Mouse (Mus musculus) urinary bladder, adult 18-20 months (tissue): Measurements from ENCODE around the gene Tax1bp1.
"Not testable (repeated sequence)": the region's sequence is repeated elsewhere in the genome, so short reads cannot be mapped to it uniquely, and the experiment has no call there.

Experiments used
- DNase-seq, 2 experiments: peaks; one replicate each; pipeline ENCODE4 v3.0.0; 2022; ENCODE audit warnings: low spot score in 2 of 2, mixed read lengths in 2 of 2

Tax1bp1 gene

DNA sequence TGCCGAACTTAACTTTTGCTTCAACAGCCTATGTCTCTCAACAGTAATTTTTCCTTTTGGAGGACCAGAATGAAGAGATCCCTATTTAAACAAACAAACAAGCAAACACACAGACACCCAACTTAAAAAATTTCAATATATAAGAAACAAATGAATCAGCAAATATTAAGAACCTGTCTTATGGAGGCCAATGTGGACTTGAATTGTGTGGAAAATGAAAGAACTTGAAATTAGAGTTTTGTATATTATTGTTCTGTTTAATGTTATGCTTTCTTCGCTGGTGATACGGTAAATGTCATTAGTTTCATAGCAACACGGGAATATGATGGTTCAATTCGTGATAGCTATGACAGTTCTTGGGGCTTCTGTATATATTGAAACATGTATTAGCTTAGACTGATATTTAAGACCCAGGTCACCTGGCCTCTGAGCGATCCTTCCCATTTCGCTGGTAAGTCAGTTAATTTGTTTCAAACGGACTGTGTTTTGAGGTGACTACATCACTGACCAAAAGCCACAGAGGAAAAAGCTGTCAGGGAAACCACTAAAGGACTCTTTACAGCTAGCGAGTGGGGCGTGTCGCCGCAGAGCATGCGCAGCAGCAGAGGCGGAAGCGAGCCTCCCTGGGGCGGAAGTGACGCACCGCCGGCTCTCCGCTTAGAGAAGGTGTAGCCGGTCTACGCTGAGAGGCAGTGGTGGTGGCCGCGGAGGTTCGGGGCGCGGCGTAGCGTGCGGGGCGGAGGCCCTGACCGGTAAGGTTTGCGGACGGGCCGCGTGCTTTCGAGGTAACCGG is at the start of gene Tax1bp1:
Tax1bp1 (plus strand) TSS at position 626 of the 793 bp plus-strand sequence.
- DNase-seq, result peak in 1 of 2 experiments; percentile 88

DNA sequence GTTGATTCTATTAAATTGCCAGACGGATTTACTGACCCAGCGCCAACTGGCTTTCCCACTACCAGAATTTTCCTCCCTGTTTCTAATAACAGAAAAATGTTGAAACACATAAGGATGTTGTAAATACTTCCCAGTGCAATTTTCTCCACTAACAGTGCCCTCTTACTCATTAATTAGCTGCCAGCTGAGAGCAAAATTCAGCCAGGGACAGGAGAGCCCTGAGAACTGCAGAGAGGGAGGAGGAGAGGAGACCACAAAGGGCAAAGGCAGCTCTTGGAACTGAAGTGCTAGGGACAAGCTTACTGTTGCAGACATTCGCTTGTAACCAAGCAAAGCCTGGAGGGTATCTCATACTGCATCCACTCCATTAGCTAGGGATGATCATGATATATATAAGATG is 45.9 kb upstream of the Tax1bp1 start:
- no peak for DNase-seq

DNA sequence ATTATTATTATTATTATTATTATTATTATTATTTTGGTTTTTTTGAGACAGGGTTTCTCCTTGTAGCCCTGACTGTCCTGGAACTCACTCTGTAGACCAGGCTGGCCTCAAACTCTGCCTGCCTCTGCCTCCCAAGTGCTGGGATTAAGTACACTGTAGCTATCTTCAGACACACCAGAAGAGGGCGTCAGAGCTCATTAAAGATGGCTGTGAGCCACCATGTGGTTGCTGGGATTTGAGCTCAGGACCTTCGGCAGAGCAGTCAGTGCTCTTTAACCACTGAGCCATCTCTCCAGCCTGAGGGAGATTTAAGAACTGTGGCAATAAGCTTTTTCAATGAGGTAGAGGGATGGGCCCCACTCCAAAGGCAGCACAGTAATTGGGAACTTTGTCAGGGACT is 43.7 kb upstream of the Tax1bp1 start:
- not testable (repeated sequence) for DNase-seq

DNA sequence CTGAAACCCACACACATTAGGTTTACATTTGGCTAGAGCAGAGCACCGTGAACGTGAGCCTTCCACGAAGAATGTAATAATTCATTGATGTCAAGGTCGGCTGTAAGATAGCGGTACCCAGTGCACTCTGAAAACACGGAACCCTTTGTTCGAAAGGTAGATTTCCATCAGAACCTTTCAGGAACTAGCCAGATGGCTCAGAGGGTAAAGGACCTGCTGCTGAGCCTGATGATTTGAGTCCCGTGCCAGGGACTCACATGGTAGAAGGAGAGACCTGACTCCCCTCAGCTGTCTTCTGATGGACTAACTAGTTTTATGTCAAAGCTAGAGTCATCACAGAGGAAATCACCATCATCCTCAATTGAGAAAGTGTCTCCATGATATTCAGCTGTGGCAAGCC is 41.7 kb upstream of the Tax1bp1 start:
- no peak for DNase-seq

DNA sequence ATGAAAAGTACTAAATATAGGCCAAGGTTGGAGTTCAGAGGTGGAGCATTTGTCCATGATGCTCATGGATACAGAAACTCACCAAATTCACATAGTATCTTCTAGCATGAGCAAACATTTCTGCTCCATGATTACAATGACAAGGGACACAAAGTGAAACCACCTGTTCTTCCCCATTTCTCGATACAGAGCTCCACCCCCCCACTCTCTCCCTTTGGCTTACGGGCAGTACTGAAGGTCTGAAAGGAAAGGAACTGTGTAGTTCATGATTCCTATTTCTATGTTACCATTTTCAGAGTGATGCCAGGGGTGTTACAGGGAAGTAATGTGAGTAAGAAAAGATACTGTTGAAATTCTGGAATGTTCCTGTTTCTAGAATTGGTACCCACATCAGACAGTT is 41.0 kb upstream of the Tax1bp1 start:
- DNase-seq, result no peak

DNA sequence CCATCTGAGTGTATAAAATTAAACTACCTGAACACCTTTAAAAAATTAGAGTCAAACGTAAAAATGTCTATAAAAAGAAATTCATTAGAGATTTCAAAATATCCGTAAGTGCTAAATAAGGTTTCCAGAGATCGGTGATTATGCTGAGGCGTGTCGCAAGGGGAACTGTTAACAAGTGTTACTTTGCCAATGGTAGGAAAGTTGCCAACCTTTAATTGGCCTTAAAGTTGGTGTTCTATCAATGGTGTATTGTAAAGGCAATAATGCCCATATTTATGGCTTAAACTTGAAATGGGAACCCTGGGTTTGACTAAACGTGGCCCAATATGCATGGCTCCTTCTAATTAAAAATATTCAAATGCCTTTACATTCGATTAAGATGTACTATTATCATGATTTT is 39.8 kb upstream of the Tax1bp1 start:
- no peak for DNase-seq

DNA sequence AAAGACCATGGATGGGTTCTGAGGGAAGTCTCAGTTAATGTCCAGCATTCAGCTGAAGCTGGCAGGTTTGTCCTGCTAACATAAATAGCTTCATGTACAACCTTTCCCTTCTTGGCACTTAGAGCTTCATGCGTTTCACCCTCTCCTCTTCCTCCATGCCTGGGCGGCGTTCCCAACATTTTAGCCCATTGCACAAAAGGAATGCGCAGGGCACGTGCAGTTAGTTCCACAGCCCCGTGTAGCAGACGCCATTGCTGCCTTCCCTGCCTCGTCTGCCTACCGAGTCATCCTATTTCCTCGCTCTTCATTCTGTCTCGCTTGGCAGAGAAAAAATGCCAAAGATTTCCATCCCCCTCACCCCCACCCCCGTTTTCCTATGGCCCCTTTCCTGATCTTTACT is 39.0 kb upstream of the Tax1bp1 start:
- DNase-seq, result peak in 1 of 2 experiments; percentile 18

DNA sequence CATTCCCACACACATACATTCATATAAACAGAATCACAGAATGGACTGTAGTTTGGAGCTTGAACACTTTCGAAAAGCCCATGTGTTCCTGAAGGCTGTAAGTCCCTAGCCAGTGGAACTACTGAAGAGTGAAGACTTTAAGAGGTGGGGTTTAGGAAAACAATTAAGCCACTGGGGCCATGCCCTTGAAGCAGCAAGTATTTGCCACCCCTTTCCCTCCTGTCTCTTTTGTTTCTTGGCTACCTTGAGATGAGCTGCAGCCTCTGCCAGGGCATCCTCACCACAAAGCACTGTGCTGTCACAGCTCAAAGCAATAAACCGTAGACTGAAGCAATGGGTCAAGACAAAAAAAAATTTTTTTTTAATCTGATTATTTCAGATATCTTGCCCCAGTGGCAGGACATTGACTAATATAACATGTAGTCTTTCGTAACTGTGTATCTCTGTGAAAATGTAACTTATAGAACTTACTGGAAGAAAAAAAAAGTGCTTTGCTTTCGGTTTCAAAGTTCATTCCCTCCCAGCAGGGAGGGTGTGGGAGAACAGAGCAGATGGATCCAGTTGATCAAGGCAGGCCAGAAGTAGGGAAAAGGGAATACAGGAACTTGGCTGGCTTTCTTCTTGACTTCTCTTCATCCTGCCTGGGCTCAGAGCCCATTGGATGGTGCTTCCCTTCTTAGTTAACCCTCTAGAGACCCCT is 38.2 kb upstream of the Tax1bp1 start:
- DNase-seq, result peak in 1 of 2 experiments; percentile 40

DNA sequence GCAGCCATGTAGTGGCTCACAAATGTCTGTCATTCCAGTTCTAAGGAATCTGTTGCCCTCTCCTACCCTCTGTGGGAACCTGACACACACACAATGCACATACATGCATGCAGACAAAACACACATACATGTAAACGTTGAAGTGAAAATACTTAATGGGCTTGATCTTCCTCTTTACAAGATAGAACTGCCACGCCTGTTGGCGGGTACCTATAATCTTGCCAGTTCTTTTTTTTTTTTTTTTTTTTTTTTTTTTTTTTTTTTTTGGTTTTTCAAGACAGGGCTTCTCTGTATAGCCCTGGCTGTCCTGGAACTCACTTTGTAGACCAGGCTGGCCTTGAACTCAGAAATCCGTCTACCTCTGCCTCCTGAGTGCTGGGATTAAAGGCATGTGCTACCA is 36.0 kb upstream of the Tax1bp1 start:
- DNase-seq, result not testable (repeated sequence)

DNA sequence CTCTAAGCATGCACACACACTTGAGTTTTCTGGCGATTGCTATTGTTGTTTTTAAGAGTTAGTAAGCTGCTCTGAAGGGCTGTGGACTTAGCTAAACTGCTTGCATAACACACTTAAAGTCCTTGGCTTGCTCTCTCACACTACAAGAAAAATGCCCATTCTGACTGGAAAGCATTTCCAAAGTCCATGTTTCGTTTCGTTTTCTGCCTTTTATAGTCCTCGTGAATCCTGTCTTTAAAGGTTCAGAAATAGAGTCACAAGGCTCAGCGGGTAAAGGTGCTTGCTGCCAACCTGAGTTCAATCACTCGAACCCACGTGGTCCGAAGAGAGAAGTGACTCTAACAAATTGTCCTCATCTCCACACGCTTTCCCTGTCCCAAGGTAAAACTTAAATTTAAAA is 34.0 kb upstream of the Tax1bp1 start:
- no peak for DNase-seq

DNA sequence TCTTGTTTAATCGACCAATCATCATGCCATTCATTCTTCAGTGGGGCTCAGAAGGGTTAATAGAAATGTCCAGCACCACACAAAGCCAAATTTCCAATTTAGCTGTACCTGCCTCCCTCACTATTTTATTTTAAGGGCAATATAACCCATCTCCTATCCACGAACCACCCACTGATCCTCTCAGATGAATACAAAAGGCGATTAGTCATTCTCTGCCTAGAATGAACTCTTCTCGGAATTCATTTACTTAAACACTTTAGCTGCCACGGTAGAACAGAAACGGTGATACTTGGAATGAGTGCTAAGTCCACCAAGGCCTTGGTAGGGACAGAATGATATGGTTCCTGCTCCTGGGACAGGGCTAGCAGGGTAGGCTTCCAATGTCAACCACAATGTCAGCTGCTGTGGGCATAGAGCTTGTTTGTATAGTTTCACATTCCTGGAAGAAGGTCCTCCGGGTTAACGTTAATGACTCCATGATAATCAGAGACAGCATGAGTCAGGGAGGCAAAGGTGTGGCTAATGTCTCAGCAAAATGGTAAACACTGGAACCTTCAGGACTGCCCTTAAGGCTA is 33.0 kb upstream of the Tax1bp1 start:
- no peak for DNase-seq

DNA sequence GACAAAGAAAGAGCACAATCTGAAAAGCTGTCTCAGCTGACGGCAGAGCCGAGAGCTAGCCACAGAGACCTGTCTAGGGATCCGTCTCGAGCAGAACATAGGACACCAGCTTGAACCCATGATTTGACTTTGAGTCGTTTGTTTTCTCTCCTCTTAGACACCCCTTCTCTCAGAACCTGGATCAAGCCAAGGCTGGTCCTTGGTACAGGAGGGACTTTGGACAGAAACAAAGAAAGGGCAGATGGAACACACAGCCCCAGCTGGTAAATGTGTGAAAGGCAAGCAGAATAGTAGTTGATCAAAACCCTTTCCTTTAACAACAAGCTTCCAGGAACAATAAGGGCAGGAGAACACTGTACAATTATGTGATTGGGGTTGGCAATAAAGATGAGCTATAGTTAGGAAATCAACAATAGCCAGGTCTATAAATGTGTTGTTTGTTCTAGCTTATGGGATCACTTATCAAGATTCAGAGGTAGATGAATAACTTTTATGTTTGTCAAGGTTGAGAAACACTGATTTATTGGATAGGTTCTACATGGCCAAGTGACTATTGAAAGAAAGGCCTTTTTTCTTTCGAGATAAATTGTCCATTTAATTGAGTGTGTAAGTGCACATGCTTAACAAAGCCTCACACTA is 31.6 kb upstream of the Tax1bp1 start:
- no peak for DNase-seq

DNA sequence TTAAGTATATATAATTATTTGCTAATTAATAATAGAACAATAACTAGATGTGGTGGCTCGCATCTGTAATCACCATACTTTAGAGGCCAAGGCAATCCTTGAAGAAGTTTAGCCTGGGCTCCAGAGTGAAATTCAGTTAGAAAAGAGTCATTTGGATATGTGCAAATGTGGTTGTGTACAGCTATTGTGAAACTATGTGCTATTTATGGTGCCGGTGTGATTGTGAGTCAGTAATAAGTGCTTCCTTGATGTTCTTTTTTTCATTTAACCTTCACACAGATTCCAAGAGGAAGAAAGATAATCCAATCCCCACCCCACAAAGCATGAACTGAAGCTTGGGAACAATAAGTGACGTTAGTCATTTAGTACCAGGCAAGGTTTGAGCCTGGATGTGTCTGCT is 30.9 kb upstream of the Tax1bp1 start:
- DNase-seq, result no peak

DNA sequence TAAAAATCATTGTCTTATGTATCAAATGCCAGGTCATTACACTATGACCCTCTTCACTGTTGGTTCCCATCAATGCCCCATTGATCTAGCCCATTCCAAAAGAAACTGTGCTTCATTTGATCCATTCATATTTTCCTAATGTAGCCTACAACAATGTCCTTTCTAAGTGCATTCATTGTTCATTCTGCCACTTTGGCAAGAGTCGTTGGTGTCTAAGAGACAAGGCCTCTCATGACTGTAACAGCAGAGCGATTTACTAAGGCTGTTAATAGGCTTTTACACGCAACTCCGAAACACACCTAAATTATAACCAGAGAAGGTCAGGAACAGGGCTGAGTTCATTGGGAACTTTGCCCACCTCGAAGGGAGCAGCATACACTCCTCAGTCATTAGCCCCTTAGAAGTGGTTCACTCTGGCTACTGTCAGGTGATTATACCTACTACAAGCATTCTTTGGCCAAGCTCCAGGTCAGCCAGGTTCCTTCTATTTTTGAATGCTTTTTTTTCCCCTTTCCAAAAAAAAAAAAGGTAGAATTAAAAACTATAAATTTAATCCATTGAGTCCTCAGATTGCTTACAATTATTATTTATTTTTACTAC is 26.5 kb upstream of the Tax1bp1 start:
- no peak for DNase-seq

DNA sequence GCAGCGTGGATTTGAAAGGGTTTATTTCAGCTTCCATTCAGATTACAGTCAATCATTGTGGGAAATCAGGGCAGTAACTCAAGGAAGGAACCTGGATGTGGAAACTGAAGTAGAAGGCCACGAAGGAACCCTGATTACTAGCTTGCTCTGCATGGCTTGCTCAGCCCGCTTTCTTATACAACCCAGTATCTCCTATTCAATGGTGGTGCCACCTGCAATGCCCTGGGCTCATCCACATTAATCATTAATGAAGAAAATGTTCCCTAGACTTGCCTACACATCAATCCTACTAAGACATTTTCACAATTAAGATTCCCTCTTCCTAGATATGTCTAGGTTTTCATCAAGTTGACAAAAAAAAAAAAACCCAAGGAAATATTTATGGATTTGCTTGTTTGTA is 23.2 kb upstream of the Tax1bp1 start:
- no peak for DNase-seq

DNA sequence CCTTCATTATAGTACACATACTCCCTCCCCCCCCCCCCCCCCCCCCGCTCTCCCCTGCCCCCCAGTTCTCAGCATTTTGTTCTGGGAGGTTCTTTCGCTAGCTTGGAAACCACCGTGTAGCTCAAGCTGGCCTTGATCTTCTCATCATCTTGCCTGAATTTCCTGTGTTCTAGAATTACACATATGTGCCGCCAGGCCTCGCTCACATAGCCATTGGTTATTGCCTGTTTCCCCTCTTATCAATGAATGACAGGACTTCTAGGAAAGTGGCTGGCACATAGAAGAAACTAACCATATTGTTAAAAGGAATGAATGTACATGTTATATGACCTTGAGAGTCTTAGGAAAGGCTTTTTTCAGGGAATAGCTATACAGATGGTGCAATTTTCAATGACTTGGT is 21.7 kb upstream of the Tax1bp1 start:
- no peak for DNase-seq

DNA sequence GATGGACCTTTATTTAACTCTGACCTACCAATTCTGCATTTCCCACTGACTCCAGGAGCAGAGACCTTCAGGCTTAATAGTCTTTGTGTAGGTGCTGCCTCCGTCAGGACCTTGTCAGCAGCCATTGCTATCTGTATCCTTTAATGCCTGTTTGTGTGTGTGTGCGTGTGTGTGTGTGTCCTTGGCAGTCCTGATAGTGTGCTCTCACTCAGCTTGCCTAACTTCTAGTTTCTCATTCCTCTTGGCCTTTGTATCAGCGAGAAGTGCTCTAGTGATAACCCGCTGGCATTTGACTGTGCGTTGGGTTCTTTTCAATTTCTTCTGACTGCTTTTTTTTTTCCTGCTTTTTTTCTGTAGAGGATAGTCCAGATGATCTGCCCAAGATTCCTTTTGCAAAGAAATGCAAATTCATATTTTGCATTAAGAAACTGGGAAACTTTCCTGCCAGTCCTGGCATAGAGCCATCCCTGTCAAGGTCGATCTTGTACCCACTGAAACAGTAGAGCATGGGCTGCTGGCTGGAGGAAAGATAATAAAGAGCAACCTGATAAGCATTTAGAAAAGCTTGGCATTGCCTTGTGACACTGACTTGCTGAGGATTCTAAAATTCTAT is 21.0 kb upstream of the Tax1bp1 start:
- no peak for DNase-seq

DNA sequence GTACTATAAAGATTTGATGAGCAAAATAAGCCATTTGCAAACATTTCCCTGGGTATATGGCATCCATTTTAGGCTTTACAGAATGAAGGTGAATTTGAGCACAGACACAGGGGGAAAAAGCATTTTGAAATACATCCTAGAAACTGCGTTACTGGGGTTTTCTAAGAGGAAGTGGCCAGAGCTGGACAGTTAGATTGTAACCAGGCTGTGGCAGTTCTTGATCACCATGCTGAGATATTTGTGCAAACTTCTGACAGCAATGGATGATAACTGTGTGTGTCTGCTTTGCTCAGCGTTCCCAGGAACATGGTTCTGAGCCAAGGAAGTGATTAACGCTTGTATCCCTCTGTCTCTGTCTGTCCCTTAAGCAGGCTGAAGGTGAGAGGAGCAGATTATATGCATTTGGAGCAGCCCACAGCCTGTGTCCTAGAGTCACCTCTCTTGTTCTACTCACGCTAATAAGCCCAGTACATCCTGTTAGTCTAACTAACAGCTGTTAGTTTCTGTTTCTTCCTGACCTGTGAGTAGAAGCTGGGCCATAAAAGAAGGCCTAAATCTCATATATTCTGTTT is 15.5 kb upstream of the Tax1bp1 start:
- DNase-seq, result no peak

DNA sequence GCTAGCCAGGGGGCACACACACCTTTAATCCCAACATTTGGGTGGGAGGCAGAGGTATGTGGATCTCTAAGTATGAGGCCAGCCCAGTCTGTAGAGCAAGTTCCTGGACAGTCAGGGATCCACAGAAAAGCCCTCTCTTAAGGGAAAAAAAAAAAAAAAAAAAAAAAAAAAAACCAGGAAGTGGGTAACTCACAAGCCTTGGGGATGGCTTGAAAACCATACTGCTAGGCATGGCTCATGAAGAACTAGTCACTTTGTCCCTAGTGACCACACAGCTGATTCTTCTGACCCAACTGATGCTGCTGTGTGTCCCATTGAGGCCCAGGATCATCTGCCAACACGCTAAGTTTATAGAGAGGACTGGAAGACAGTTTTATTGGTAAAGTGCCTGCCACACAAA is 14.5 kb upstream of the Tax1bp1 start:
- DNase-seq, result no peak

DNA sequence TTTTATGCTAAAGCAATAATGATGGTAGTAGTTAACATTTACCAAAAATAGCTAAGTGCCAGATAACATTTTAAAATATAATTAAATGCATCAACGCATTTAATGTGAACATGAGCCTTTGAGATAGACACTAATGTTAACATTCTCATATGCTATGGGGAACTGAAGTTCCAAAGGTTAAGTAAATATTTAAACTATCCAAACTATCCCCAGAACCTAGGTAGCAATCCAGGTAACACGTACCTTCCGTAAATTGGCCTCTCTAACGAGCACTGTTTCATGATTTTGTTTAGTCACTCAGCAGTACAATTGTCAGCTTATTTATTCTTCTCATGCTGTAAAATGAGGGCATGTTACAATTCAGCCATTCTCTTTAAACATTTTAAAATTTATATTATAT is 13.6 kb upstream of the Tax1bp1 start:
- DNase-seq, result no peak

DNA sequence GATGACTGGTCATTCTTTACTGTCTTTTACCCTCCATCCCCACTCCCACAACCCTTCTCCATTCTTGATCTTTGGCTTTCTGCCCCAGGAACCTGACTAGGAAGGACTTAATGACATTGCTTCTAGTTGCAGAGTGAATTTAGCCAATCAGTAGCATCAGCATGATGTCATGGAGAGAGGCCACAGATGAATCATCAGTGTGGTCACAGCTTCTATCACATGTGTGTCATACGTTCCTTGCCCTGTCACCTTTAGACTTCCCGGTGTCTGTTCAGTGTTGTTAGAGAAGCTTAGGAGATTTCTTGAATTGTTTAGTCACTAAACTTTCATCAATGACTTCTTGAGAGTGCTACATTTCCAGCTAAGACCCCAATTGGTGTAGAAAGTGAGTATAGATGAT is 10.3 kb upstream of the Tax1bp1 start:
- DNase-seq, result no peak
